Mouse (Mus musculus) G1E (cell line): Measurements from ENCODE around the gene Tmprss3.

Source experiments
- CTCF ChIP-seq: IDR thresholded peaks from 2 replicates; pipeline ENCODE4 v1.5.1; 2012; ENCODE audit warnings: low read depth, low read length, inconsistent platforms, mixed read lengths
- GATA1 ChIP-seq: IDR thresholded peaks from 2 replicates; pipeline ENCODE4 v1.6.1; 2012; ENCODE audit warnings: borderline replicate concordance, low read length, inconsistent platforms, mixed read lengths

GRCm38 (mm10) chr17:31224591-31224990, 25.8 kb upstream of the Tmprss3 start:
- no peak for TF ChIP-seq CTCF
- no peak for TF ChIP-seq GATA1
